In genomic region chr8:9238974-9239373, GRCm38 (mm10) we compare ENCODE assay signal across 25 mouse cellular contexts.
DNase-seq lines count a peak whose midpoint lies in the region; TF ChIP-seq lines count a peak whose summit lies in the region.
"Had no signal": no experiment of that assay in that cellular context is flagged by ENCODE, and none has a peak within 500 bp of the region (broad histone marks: within the 10 kb centered on the region; RNA-seq: fewer than 3 reads in every experiment).

No protein-coding gene starts in this region.

- DNase-seq in heart, adult 11 months: peak; percentile 12
- no peak for DNase-seq in heart, postnatal 10 days
- DNase-seq in kidney, adult 2 months: peak; percentile 1
- no peak for DNase-seq in kidney, adult 11 months
- DNase-seq in retina, postnatal 1 day: peak; percentile 41
- no peak for DNase-seq in retina, embryonic 14.5 days (ENCODE audit: low spot score)
- peak; percentile 39 for DNase-seq in brain, embryonic 14.5 days (ENCODE audit: low read depth)
- DNase-seq in gastrocnemius, postnatal 10 days: no peak
- DNase-seq: adrenal gland, adult 8-10 months; adrenal gland, postnatal 25 days; cerebellum, adult 11 months; cerebellum, adult 2 months; cerebellum, postnatal 36 days; embryo, embryonic 11 days; gastrocnemius, postnatal 25 days; heart, adult 2 months; heart, postnatal 4 days; kidney, adult 18-20 months had no signal

- no peaks in the 10 kb centered on the region for H3K4me1 ChIP-seq in kidney, adult 2 months (ENCODE audit: control insufficient read depth, insufficient read depth, low read length)
- H3K4me1 ChIP-seq: intestine, embryonic 15.5 days had no signal

- no peak for TF ChIP-seq CTCF in kidney, adult 2 months (conservative IDR thresholded peaks at IDR 0.05; ENCODE audit: insufficient read depth, insufficient read length, low read depth, low read length)
- TF ChIP-seq CTCF in brain, embryonic 14.5 days (IDR thresholded peaks at IDR 0.05; ENCODE audit: borderline replicate concordance, extremely low read depth, insufficient read depth, insufficient read length): no peak

- TF ChIP-seq POLR2A in kidney, adult 2 months (IDR thresholded peaks at IDR 0.05; ENCODE audit: low read depth, low read length): no peak
- TF ChIP-seq POLR2A in brain, embryonic 14.5 days (IDR thresholded peaks at IDR 0.05; ENCODE audit: borderline replicate concordance, extremely low read depth, insufficient read depth, insufficient read length, poor library complexity, severe bottlenecking): no peak

- no peaks in the 10 kb centered on the region for H3K36me3 ChIP-seq in kidney, adult 2 months (ENCODE audit: control insufficient read depth, insufficient read depth, low read length)
- H3K36me3 ChIP-seq: embryonic facial prominence, embryonic 10.5 days; embryonic facial prominence, embryonic 13.5 days; forebrain, embryonic 12.5 days; heart, embryonic 10.5 days; hindbrain, embryonic 15.5 days; intestine, embryonic 15.5 days had no signal

- no peak overlapping the region for H3K4me3 ChIP-seq in kidney, adult 2 months (ENCODE audit: insufficient read depth, low read depth, low read length)
- H3K4me3 ChIP-seq: embryonic facial prominence, embryonic 10.5 days; embryonic facial prominence, embryonic 13.5 days; erythroblast, embryonic 14.5 days; forebrain, embryonic 12.5 days; heart, adult 2 months; heart, embryonic 10.5 days; hindbrain, embryonic 15.5 days; intestine, embryonic 15.5 days had no signal

- no peak overlapping the region for H3K27ac ChIP-seq in kidney, adult 2 months (ENCODE audit: insufficient read depth, low read depth, low read length)
- H3K27ac ChIP-seq: embryonic facial prominence, embryonic 10.5 days; embryonic facial prominence, embryonic 13.5 days; forebrain, embryonic 12.5 days; heart, adult 2 months; heart, embryonic 10.5 days; hindbrain, embryonic 15.5 days; intestine, embryonic 15.5 days had no signal

- 51% methylated on average over 9 of the region's 9 CpGs for WGBS in kidney, adult 2 months

- intact Hi-C loops in heart, postnatal 10 days (cut with DNase I): loop anchor here (10.0 kb wide), 1 partner anchor 1166 kb away; no protein-coding TSS in a partner anchor

- no peaks in the 10 kb centered on the region for H3K27me3 ChIP-seq in kidney, adult 2 months (replicated peaks; ENCODE audit: control insufficient read depth, insufficient read depth, low read length)
- H3K27me3 ChIP-seq: forebrain, embryonic 12.5 days; hindbrain, embryonic 15.5 days; intestine, embryonic 15.5 days had no signal

Comparison
In these comparisons a context has a peak if more than half of its experiments do, and no peak if none do; other contexts are left out.
1. DNase-seq: peak in heart, adult 11 months (single experiment), kidney, adult 2 months (single experiment), retina, postnatal 1 day (single experiment) and brain, embryonic 14.5 days (single experiment); none in heart, postnatal 10 days (0 of 2), kidney, adult 11 months (single experiment), retina, embryonic 14.5 days (single experiment) and gastrocnemius, postnatal 10 days (single experiment).